In genomic region chr8:109467516-109467915, GRCm38 (mm10) we compare ENCODE assay signal across 13 mouse cellular contexts. TPM values are rescaled to one million over a fixed set of nuclear protein-coding genes. Genes with fewer than 3 reads are reported as not detected.
A peak's percentile ranks its signal among the peaks of the same experiment; 100 is the strongest.
DNase-seq lines count a peak whose midpoint lies in the region; ATAC-seq lines count a peak whose summit lies in the region.
"Had no signal": no experiment of that assay in that cellular context is flagged by ENCODE, and none has a peak within 500 bp of the region (broad histone marks: within the 10 kb centered on the region; RNA-seq: fewer than 3 reads in every experiment).

No protein-coding gene starts in this region.

- peaks cover 66% of the 10 kb centered on the region for H3K4me1 ChIP-seq in forebrain, embryonic 13.5 days
- peaks cover 61% of the 10 kb centered on the region for H3K4me1 ChIP-seq in forebrain, embryonic 12.5 days
- H3K4me1 ChIP-seq in midbrain, embryonic 15.5 days: peaks cover 68% of the 10 kb centered on the region

- intact Hi-C loops in left cerebral cortex, postnatal 25 days (cut with DNase I): loop anchor here (10.0 kb wide), 1 partner anchor 1513 kb away; no protein-coding TSS in a partner anchor

- ATAC-seq in forebrain, embryonic 13.5 days: 0 out of 2 replicates have a peak, but pooled peaks have one; percentile 28
- ATAC-seq in forebrain, embryonic 12.5 days (ENCODE audit: low FRiP score): no peak
- peak; percentile 49; the same call in 1 of the 2 replicates for ATAC-seq in midbrain, embryonic 15.5 days (replicated peaks)

- H3K27me3 ChIP-seq in forebrain, embryonic 13.5 days: 0 out of 2 replicates have a peak, but pooled peaks cover 2% of the 10 kb centered on the region
- H3K27me3 ChIP-seq in forebrain, embryonic 12.5 days: peaks cover 15% of the 10 kb centered on the region
- no peaks in the 10 kb centered on the region for H3K27me3 ChIP-seq in midbrain, embryonic 15.5 days (replicated peaks)
- H3K27me3 ChIP-seq: lung, embryonic 15.5 days had no signal

- H3K27ac ChIP-seq in forebrain, embryonic 13.5 days: no peak overlapping the region
- H3K27ac ChIP-seq in forebrain, embryonic 12.5 days: no peak overlapping the region
- H3K27ac ChIP-seq in midbrain, embryonic 15.5 days: 0 out of 2 replicates have a peak overlapping the region, but pooled peaks have one; percentile 23
- H3K27ac ChIP-seq: heart, embryonic 13.5 days; lung, embryonic 15.5 days had no signal

- 29% methylated on average over 5 of the region's 5 CpGs for WGBS in forebrain, embryonic 13.5 days
- WGBS in forebrain, embryonic 12.5 days: 31% methylated on average over 5 of the region's 5 CpGs
- WGBS in midbrain, embryonic 15.5 days: 21% methylated on average over 5 of the region's 5 CpGs

- DNase-seq in left cerebral cortex, postnatal 25 days (ENCODE audit: low spot score in 2 of 2): peak; percentile 36 to 40
- no peak for DNase-seq in left cerebral cortex, adult 11 months (ENCODE audit: low spot score)
- peak; percentile 43 for DNase-seq in MN1 (ENCODE audit: low spot score)
- DNase-seq in urinary bladder, postnatal 25 days (ENCODE audit: low spot score): no peak
- no peak for DNase-seq in ovary, postnatal 36 days (ENCODE audit: low spot score)

- H3K9ac ChIP-seq in forebrain, embryonic 13.5 days: no peak overlapping the region
- H3K9ac ChIP-seq in forebrain, embryonic 12.5 days: no peak overlapping the region
- no peak overlapping the region for H3K9ac ChIP-seq in midbrain, embryonic 15.5 days
- H3K9ac ChIP-seq: heart, embryonic 13.5 days; lung, embryonic 15.5 days had no signal

- no peaks in the 10 kb centered on the region for H3K9me3 ChIP-seq in forebrain, embryonic 13.5 days (replicated peaks)
- H3K9me3 ChIP-seq in forebrain, embryonic 12.5 days: no peaks in the 10 kb centered on the region
- no peaks in the 10 kb centered on the region for H3K9me3 ChIP-seq in midbrain, embryonic 15.5 days
- H3K9me3 ChIP-seq: heart, embryonic 13.5 days; lung, embryonic 15.5 days had no signal

- no peak overlapping the region for H3K4me2 ChIP-seq in forebrain, embryonic 13.5 days
- no peak overlapping the region for H3K4me2 ChIP-seq in forebrain, embryonic 12.5 days
- no peak overlapping the region for H3K4me2 ChIP-seq in midbrain, embryonic 15.5 days
- H3K4me2 ChIP-seq: heart, embryonic 13.5 days; lung, embryonic 15.5 days had no signal

- H3K4me3 ChIP-seq in forebrain, embryonic 13.5 days: no peak overlapping the region
- no peak overlapping the region for H3K4me3 ChIP-seq in forebrain, embryonic 12.5 days (replicated peaks)
- H3K4me3 ChIP-seq in midbrain, embryonic 15.5 days: no peak overlapping the region
- H3K4me3 ChIP-seq: heart, embryonic 13.5 days; lung, embryonic 15.5 days had no signal

- H3K36me3 ChIP-seq in forebrain, embryonic 13.5 days (ENCODE audit: poor library complexity, severe bottlenecking): no peaks in the 10 kb centered on the region
- no peaks in the 10 kb centered on the region for H3K36me3 ChIP-seq in forebrain, embryonic 12.5 days (replicated peaks)
- no peaks in the 10 kb centered on the region for H3K36me3 ChIP-seq in midbrain, embryonic 15.5 days (replicated peaks)
- H3K36me3 ChIP-seq: heart, embryonic 13.5 days; lung, embryonic 15.5 days had no signal

RNA-seq across cellular contexts. Expression of gene Pmfbp1, which starts 26.3 kb away (rescaled TPM):
- 0.32 and 0.44 TPM in 2 replicates for polyA plus RNA-seq in forebrain, embryonic 13.5 days (2015; fragmentation: Nextera tagmentation; extraction: Ambion mirVana)
- 0.28 and 0.40 TPM in 2 replicates for polyA plus RNA-seq in forebrain, embryonic 12.5 days (2016; fragmentation: Nextera tagmentation; extraction: Ambion mirVana)
- under 1 TPM; 0.25 to 0.30 TPM for total RNA-seq in left cerebral cortex, postnatal 25 days (2021)
- polyA plus RNA-seq in midbrain, embryonic 15.5 days (2015; fragmentation: Nextera tagmentation; extraction: Ambion mirVana): 1.7 and 2.2 TPM in 2 replicates
- polyA plus RNA-seq: C2C12; large intestine, adult 2 months; lung, embryonic 15.5 days; stomach, embryonic 16.5 days had no signal

Comparison
In these comparisons a context has a peak if more than half of its experiments do, and no peak if none do; other contexts are left out.
1. DNase-seq: peak in left cerebral cortex, postnatal 25 days (2 of 2) and MN1 (single experiment); none in left cerebral cortex, adult 11 months (single experiment), urinary bladder, postnatal 25 days (single experiment) and ovary, postnatal 36 days (single experiment).